Mouse (Mus musculus): ENCODE measurements at regions not wholly inside any gene's neighbourhood (a gene's known extent, or its start where the extent isn't known, plus 50 kb on each side); places are given as distances from the start of the nearest gene placed in this dataset.
"Not testable (repeated sequence)": the region's sequence is repeated elsewhere in the genome, so short reads cannot be mapped to it uniquely, and the experiment has no call there.

DNA sequence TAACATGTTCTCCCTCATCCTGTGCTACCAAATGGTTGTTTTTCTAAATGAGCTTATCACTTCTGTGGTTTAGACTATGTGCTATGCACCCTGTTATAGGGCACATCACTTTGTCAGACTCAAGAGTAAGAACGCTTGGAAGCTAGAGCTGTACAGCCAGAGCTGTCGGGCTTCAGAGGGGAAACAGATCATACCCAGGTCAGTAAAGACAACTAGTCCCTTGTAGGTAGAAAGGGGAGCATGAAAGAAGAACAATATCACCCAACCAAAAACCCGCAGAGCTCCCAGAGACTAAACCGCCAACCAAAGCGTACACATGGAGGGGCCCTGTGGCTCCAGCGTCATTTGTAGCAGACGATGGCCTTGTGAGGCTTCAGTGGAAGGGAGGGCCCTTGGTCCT is 239.0 kb upstream of the Zic4 start:
- no peaks in the 10 kb centered on the region for H3K36me3 ChIP-seq (ENCODE audit: control insufficient read depth, insufficient read depth, low read length)
- no peaks in the 10 kb centered on the region for H3K27me3 ChIP-seq (ENCODE audit: control insufficient read depth, insufficient read depth, low read depth, low read length)
- ATAC-seq (ENCODE audit: low read depth) = no peak
- H3K4me1 ChIP-seq (replicated peaks; ENCODE audit: control insufficient read depth, insufficient read depth, low read length) = no peaks in the 10 kb centered on the region
- H3K4me3 ChIP-seq (ENCODE audit: low read length) = no peak overlapping the region
- 77% methylated on average over 7 of the region's 7 CpGs for WGBS
- no peak overlapping the region for H3K4me2 ChIP-seq (ENCODE audit: low read depth, low read length)
- H3K27ac ChIP-seq (ENCODE audit: low read length) = no peak overlapping the region
- H3K9me3 ChIP-seq (ENCODE audit: control insufficient read depth, low read length) = no peaks in the 10 kb centered on the region
- no peak overlapping the region for H3K9ac ChIP-seq (ENCODE audit: low read length)

DNA sequence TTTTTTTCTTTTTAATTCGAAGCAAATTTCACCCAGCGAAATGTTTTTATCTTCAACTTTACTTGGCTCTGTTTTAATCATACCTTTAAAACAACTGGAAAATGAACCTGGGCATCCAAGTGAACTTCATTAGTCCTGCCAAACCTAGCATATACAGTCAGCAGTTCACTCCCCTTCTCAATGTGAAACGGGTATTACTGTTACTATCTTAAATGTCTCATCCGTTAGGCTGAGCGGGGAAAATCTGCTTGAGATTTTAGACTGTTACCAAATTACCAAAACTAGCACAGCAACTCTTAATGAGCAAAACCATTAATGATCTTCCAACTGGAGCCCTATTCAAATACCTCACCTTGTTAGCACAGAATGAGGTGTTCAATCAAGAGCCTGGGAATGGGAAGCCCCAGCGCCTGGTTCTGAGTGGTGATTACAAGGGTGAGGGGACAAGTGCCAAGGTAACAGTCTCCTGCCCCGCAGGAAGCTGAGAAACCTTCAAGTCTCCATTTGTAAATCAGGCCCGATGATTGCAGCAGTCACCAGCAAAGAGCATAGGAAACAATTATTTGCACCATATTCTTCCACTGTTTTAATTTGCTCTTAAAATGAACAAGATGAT is 235.5 kb upstream of the Zic4 start:
- no peaks in the 10 kb centered on the region for H3K9me3 ChIP-seq (ENCODE audit: control insufficient read depth, low read length)
- no peaks in the 10 kb centered on the region for H3K27me3 ChIP-seq (ENCODE audit: control insufficient read depth, insufficient read depth, low read depth, low read length)
- no peak overlapping the region for H3K9ac ChIP-seq (ENCODE audit: low read length)
- ATAC-seq (ENCODE audit: low read depth) = no peak
- no peak overlapping the region for H3K27ac ChIP-seq (ENCODE audit: low read length)
- H3K4me3 ChIP-seq (ENCODE audit: low read length) = no peak overlapping the region
- 52% methylated on average over 8 of the region's 8 CpGs for WGBS
- no peaks in the 10 kb centered on the region for H3K4me1 ChIP-seq (replicated peaks; ENCODE audit: control insufficient read depth, insufficient read depth, low read length)
- no peaks in the 10 kb centered on the region for H3K36me3 ChIP-seq (ENCODE audit: control insufficient read depth, insufficient read depth, low read length)
- H3K4me2 ChIP-seq (ENCODE audit: low read depth, low read length) = no peak overlapping the region

DNA sequence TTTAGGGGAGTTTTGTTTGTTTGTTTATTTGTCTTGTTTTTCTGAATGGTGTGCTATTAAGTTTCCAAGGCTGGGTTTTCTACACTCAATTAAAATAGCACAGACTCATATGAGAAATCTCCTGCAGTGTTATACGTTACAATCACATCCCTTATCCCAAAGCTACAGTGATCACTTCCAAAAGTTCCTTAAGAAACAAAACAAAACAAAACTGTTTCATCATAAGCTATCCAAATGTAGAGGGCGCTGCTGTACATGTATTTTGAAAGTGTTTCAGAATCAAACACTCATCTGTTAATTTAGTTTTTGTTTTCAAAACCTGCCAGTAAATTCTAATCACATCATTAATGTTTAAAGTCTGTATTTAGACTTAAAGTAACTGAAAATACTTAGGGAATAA is 233.7 kb upstream of the Zic4 start:
- H3K27me3 ChIP-seq (ENCODE audit: control insufficient read depth, insufficient read depth, low read depth, low read length); ATAC-seq (ENCODE audit: low read depth); H3K36me3 ChIP-seq (ENCODE audit: control insufficient read depth, insufficient read depth, low read length); H3K9ac ChIP-seq (ENCODE audit: low read length); H3K4me1 ChIP-seq (replicated peaks; ENCODE audit: control insufficient read depth, insufficient read depth, low read length); H3K9me3 ChIP-seq (ENCODE audit: control insufficient read depth, low read length); H3K4me3 ChIP-seq (ENCODE audit: low read length); H3K4me2 ChIP-seq (ENCODE audit: low read depth, low read length); H3K27ac ChIP-seq (ENCODE audit: low read length): not testable (repeated sequence)
- 41% methylated on average over 2 of the region's 2 CpGs for whole genome bisulfite sequencing

DNA sequence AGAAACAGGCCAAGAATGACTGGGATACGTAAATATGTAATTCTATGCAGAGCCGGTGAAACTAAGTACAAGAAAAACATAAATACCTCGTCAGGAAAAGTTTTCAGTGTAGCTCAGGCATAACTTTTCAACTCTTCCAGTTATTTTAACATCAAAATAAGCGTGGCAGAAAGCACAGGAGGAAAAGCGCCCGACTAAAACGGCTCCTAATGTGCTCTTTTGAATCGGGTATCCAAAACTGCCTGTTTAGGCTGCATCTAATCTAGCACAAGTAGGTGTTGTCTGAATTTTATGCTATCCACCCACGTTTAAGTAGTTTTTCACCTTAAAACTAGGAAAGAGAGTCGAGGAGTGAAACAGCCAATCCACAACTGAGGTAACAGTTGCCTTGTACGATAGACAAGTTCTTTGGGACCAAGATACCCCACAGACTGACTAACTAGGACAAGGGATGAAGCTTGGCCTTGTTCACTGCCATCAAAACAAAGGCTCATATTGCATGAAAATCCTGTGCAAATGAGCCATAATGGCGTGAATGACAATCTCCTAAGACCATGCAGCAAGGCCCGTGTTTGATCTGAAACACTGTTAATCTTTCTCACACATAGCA is 232.0 kb upstream of the Zic4 start:
- Histone ChIP-seq H3K27me3 (ENCODE audit: control insufficient read depth, insufficient read depth, low read depth, low read length) (no peaks in the 10 kb centered on the region), H3K4me1 (replicated peaks; ENCODE audit: control insufficient read depth, insufficient read depth, low read length) (no peaks in the 10 kb centered on the region), H3K9me3 (ENCODE audit: control insufficient read depth, low read length) (no peaks in the 10 kb centered on the region), H3K36me3 (ENCODE audit: control insufficient read depth, insufficient read depth, low read length) (no peaks in the 10 kb centered on the region), H3K4me3 (ENCODE audit: low read length) (no peak overlapping the region), H3K27ac (ENCODE audit: low read length) (no peak overlapping the region), H3K4me2 (ENCODE audit: low read depth, low read length) (no peak overlapping the region), H3K9ac (ENCODE audit: low read length) (no peak overlapping the region)
- ATAC-seq (ENCODE audit: low read depth) = no peak
- WGBS = 76% methylated on average over 13 of the region's 13 CpGs

DNA sequence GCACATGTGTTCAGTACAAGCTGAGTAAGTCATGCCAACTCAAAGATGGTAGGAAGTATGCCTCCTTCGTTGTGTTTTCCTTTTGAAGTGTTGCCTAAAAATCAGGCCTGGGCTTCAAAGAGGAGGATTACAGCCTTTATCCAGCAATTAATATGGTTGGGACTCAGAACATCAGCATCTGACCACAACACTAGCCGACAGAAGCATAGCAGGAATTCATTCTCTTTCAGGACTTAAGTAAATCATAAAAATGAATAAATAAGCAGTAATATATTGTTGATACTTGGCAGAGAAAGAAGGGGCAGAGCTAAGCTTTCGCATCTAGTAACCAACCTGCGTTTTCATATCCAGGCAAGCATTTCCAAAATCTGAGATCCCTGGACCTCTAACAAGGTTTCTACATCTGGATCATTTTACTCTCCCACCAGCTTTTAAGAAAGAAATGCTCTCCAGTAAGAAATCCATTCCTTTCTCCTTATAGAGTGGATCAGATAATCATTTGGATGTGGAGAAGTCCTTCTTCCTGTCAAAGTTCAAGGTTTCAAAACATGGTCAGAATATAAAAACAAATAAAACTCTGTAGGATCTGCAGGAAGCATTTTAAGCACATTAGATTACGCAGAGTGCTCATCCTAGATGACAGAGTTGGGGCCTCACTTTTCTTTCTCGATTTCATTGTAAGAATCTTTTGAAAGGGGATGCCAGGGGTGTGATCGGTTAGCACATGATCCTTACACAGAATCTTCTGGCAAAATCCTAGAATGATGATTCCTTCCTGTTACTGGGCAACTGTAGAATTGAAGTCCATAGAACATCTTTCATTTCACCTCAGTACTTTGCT is 230.6 kb upstream of the Zic4 start:
- Histone ChIP-seq H3K4me1 (replicated peaks; ENCODE audit: control insufficient read depth, insufficient read depth, low read length) (no peaks in the 10 kb centered on the region), H3K4me2 (ENCODE audit: low read depth, low read length) (no peak overlapping the region), H3K36me3 (ENCODE audit: control insufficient read depth, insufficient read depth, low read length) (no peaks in the 10 kb centered on the region), H3K9ac (ENCODE audit: low read length) (no peak overlapping the region), H3K27me3 (ENCODE audit: control insufficient read depth, insufficient read depth, low read depth, low read length) (no peaks in the 10 kb centered on the region), H3K27ac (ENCODE audit: low read length) (no peak overlapping the region), H3K4me3 (ENCODE audit: low read length) (no peak overlapping the region), H3K9me3 (ENCODE audit: control insufficient read depth, low read length) (no peaks in the 10 kb centered on the region)
- WGBS = 65% methylated on average over 7 of the region's 7 CpGs
- no peak for ATAC-seq (ENCODE audit: low read depth)

DNA sequence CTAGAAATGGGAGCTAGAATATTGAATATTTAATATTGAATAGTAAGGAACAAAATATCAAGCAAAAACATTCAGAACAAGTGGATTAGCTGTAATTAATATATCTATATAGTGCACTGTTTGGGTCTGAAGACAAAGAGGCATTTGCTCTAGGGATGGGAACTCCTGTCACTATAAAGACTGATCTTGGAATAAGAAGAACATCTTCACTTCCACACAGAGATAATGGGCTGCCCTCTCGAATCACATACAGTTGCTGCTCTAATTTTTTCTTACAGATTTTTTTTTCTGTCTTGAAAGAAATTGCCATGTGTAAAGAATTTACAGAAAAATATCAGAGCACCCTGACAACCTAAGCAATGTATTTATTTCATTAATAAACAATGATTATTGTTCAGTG is 229.7 kb upstream of the Zic4 start:
- Histone ChIP-seq H3K27ac (ENCODE audit: low read length) (no peak overlapping the region), H3K9me3 (ENCODE audit: control insufficient read depth, low read length) (no peaks in the 10 kb centered on the region), H3K4me2 (ENCODE audit: low read depth, low read length) (no peak overlapping the region), H3K9ac (ENCODE audit: low read length) (no peak overlapping the region), H3K27me3 (ENCODE audit: control insufficient read depth, insufficient read depth, low read depth, low read length) (no peaks in the 10 kb centered on the region), H3K4me1 (replicated peaks; ENCODE audit: control insufficient read depth, insufficient read depth, low read length) (no peaks in the 10 kb centered on the region), H3K36me3 (ENCODE audit: control insufficient read depth, insufficient read depth, low read length) (no peaks in the 10 kb centered on the region), H3K4me3 (ENCODE audit: low read length) (no peak overlapping the region)
- ATAC-seq (ENCODE audit: low read depth) = no peak
- 56% methylated on average over 1 of the region's 1 CpGs for WGBS

DNA sequence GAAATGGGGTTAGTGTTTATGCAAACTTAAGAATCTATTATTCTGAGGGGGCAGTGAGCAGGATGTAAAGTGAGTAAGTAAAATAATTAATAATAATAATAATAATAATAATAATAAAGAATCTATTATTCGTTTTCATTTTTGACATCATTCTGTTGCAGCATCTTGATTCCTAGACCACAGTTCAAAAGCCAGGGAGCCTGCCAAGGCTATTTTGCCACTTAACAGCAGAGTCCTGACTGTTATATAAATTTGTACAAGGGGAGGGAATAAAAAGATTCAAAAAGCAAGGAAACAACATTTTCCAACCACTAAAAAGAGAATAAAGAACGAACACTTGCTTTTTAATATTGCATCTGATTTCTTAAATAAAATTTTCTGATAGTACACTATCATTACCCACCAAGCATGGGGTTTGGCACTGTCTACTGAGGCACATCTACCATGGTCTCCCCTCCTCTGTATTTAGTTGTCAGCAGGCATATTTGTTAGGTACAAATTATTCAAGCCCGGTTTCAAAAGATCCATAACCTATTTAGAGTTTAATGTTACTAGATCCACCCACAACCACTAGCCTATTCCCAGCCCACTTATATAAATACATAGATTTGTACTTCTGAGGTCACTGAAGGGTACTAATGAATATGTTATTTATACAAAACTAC is 228.8 kb upstream of the Zic4 start:
- WGBS = 67% methylated on average over 3 of the region's 3 CpGs
- no peak overlapping the region for H3K4me2 ChIP-seq (ENCODE audit: low read depth, low read length)
- H3K27me3 ChIP-seq (ENCODE audit: control insufficient read depth, insufficient read depth, low read depth, low read length) = no peaks in the 10 kb centered on the region
- H3K4me3 ChIP-seq (ENCODE audit: low read length) = no peak overlapping the region
- H3K27ac ChIP-seq (ENCODE audit: low read length) = no peak overlapping the region
- no peaks in the 10 kb centered on the region for H3K36me3 ChIP-seq (ENCODE audit: control insufficient read depth, insufficient read depth, low read length)
- no peaks in the 10 kb centered on the region for H3K9me3 ChIP-seq (ENCODE audit: control insufficient read depth, low read length)
- no peak for ATAC-seq (ENCODE audit: low read depth)
- H3K9ac ChIP-seq (ENCODE audit: low read length) = no peak overlapping the region
- H3K4me1 ChIP-seq (replicated peaks; ENCODE audit: control insufficient read depth, insufficient read depth, low read length) = no peaks in the 10 kb centered on the region

DNA sequence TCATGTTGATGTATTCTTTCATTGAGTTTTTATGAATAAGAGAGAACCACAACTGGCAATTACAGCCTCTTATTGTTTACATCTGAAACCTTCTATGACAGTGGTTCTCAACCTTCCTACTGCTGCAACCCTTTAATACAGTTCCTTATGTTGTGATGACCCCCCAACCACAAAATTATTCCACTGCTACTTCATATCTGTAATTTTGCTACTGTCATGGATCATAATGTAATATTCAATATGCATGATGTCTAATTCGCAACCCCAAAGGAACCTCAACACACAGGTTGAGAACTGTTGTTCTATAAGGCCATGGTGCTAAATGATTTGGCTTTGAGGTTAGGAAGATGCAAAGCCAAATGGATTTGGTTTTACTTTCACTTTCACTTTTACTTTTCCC is 227.9 kb upstream of the Zic4 start:
- Histone ChIP-seq H3K4me1 (replicated peaks; ENCODE audit: control insufficient read depth, insufficient read depth, low read length) (no peaks in the 10 kb centered on the region), H3K4me3 (ENCODE audit: low read length) (no peak overlapping the region), H3K4me2 (ENCODE audit: low read depth, low read length) (no peak overlapping the region), H3K36me3 (ENCODE audit: control insufficient read depth, insufficient read depth, low read length) (no peaks in the 10 kb centered on the region), H3K9ac (ENCODE audit: low read length) (no peak overlapping the region), H3K9me3 (ENCODE audit: control insufficient read depth, low read length) (no peaks in the 10 kb centered on the region), H3K27me3 (ENCODE audit: control insufficient read depth, insufficient read depth, low read depth, low read length) (no peaks in the 10 kb centered on the region), H3K27ac (ENCODE audit: low read length) (no peak overlapping the region)
- 95% methylated on average over 1 of the region's 1 CpGs for WGBS
- no peak for ATAC-seq (ENCODE audit: low read depth)

DNA sequence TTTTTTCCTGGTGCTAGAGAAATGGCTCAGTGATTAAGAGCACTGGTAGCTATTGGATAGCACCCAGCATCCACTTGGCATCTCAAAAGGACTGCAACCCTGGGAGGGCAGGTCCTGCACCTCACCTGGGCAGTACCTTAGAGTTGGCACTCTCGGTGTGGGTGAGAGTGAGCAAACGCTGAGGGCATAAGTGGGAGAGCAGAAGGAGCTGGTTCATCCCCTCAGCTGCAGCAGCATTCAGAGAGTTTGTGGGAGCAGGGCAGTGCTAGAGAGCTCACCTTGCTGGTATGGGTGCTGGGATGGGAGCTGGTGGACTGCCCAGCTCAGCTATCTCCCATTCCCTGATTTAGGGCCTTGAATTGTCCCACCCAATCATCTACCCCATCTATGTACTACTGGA is 227.1 kb upstream of the Zic4 start:
- Histone ChIP-seq H3K27ac (ENCODE audit: low read length) (no peak overlapping the region), H3K27me3 (ENCODE audit: control insufficient read depth, insufficient read depth, low read depth, low read length) (no peaks in the 10 kb centered on the region), H3K9ac (ENCODE audit: low read length) (no peak overlapping the region), H3K4me1 (replicated peaks; ENCODE audit: control insufficient read depth, insufficient read depth, low read length) (no peaks in the 10 kb centered on the region), H3K4me3 (ENCODE audit: low read length) (no peak overlapping the region), H3K36me3 (ENCODE audit: control insufficient read depth, insufficient read depth, low read length) (no peaks in the 10 kb centered on the region), H3K4me2 (ENCODE audit: low read depth, low read length) (no peak overlapping the region), H3K9me3 (ENCODE audit: control insufficient read depth, low read length) (no peaks in the 10 kb centered on the region)
- no peak for ATAC-seq (ENCODE audit: low read depth)
- 63% methylated on average over 2 of the region's 2 CpGs for WGBS

Measured in lung, embryonic 16.5 days (tissue).